Mouse (Mus musculus) cerebellum, adult 11 months (tissue): ENCODE measurements around the gene Ceacam16.
A peak's percentile ranks its signal among the peaks of the same experiment; 100 is the strongest.

Source experiments
- DNase-seq: peaks from one replicate; pipeline ENCODE4 v3.0.0; 2022

Ceacam16 gene

DNA sequence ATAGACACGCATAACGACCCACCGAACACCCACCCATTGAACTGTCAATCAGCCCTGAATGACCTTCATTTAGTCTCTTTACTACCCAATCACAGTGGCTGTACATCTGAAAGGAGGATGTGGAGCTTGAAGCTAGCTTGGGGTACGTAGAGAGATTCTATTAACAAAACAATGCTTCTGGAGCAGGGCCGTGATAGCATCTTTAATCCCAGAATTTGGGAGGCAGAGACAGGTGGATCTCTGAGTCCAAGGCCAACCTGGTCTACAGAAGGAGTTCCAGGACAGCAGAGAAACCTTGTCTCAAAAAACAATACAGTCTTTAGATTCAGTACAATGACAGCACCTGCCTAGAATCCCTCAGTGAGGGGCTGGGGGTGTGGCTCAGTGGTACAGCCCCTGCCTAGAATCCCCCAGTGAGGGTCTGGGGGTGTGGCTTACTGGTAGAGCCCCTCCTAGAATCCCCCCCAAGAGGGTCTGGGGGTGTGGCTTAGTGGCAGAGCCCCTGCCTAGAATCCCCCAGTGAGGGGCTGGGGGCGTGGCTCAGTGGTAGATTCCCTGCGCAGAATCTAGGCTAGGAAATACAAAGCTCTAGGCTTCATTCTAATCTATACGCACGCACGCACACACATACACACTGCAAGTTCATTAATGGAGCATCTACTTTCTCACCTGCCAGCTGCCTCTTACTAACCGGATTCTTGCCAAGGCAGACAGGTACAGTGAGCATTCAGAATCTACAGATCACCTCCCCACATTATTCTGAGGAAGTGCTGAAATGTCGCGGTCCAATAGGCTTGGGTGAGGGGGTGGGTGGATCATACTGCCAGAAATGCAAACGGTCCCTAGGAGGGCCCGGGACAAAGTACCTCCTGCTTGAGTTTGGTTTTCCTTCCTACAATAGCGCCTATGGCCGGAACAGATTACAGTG, 45.5 kb downstream of the Ceacam16 start:
- DNase-seq, result no peak

DNA sequence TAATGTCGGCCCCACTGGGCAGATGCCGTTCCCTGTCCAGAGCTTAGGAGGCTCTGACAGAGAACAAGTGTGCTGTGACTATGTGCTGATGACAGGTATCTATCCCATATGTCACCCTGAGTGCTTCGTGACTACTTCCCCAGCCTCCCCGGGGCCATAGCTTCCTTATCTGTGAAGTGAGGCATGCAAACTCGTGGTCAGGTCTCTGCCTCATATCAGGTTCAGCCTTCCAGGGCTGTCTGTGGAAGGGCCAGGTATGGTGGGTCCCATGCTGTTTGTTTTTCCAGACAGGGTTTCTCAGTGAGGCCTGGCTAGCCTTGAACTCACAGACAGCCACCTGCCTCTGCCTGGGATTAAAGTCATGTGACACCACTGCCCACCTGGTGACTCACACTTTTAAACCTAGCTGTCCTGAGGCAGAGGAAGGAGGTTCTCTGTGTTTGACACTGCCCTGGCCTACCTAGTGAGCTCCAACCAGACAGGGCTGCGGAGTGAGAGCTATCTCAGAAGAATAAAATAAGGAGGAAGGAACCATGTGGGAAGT, 47.4 kb downstream of the Ceacam16 start:
- no peak for DNase-seq

DNA sequence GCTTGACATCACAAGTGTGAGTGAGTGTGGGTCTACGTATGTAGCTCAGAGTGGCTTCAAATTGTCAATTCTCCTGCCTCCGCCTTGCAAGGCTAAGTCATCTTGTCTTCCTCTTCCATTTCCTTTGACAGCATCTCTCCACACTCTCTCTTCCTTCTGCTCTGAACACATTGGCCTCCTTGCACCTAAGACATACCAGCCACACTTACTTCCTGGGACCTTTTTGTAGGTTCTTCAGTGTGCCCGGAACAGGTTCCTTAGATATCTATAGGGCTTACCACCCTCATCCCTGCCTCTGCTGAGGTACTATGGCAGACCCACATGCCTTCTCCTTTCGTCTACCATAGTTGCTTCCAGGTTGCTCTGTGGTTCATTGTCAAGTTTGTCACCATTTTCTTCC, 47.9 kb downstream of the Ceacam16 start:
- DNase-seq, result no peak

DNA sequence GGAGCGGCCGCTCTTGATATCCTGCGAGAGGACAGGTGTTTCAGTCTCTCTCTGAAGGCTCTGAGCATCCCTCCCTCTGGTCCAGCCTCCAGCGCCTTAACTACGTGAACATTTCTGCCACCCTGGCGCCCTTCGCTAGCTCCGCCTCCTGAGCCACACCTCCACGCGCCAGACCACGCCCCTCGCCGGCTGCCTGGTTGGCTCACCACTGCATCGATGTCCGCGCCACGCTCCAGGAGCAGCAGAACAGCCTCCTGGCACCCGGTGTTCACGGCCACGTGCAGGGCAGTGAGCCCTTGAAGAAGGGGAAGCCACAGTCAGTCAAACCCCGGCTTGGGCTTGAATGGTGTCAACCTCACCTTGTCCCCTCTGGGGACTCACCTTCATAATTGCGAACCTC, 50.0 kb downstream of the Ceacam16 start:
- no peak for DNase-seq

DNA sequence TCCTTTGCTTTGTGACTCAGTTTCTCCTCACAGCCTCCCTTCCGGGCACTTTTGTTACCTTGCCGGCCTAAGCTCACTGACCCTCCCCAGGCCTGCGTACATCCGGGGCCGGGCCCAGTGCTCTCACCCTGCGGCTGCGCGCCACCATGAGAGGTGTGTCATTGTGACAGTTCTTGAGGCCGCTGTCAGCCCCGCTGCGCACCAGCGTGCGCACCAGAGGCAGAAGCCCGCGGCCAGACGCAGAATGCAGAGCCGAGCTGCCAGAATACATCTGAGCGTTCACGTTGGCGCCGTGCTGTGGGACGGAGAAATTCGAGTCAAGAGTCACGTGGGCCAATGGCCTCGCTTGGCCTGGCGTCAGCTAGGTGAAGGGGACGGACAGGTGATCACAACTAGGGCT, 51.7 kb downstream of the Ceacam16 start:
- no peak for DNase-seq

DNA sequence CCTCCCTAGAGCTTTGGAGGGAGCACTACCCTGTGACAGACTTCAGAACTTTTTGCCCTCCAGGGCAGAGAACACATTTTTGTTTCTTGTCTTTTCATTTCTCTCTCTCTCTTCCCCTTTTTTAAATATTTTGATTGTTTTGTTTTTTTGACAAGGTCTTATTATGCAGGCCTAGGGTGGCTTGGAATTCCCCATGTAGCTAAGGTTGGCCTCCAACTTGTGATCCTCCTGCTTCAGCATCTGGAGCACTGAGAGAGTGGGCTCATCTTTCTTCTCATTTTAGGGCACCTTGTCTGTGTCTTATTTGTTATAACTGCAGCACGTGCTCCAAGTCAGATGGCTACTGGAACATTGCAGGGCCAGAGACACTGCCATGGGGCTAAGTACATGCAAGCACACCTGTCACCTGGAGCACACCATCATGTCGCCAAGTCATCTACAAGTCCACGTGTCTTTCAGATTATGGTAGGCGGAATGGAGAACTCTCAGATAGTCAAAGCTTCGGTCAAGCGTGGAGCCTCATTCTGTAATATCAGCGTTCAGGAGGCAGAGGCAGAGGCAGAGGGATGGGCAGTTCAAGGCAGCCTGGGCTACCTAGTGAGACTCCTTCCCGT, 54.6 kb downstream of the Ceacam16 start:
- no peak for DNase-seq

DNA sequence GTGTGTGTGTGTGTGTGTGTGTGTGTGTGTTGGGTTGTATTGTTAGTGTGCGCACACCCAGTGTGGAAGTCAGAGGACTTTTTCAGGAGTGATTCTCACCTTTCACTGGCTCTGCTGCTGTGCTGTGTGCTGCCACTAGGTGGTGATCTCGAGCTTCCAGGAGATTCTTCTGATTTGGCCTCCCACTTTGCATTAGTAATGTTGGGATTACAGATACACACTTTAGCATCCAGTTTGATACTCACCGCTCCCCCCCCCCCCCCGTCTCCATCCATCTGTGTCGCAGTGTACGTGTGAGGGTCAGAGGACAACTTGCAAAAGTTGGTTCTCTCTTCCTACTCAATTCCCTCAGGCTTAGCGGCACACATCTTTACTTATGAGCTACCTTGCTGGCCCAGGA, 58.1 kb downstream of the Ceacam16 start:
- DNase-seq, result peak; percentile 25
